Mouse (Mus musculus) embryonic fibroblast, embryonic 13.5 days (primary cell): Measurements from ENCODE around the gene Pten. TPM values are rescaled to one million over a fixed set of nuclear protein-coding genes. Genes with fewer than 3 reads are reported as not detected.

Experiments
- H3K27ac ChIP-seq: 2 replicates; pipeline ENCODE4 v1.5.1; 2012; ENCODE audit warnings: low read length, control low read depth, inconsistent platforms; ENCODE audit not compliant: insufficient read depth
- H3K4me1 ChIP-seq: 2 replicates; pipeline ENCODE4 v1.6.1; 2011; ENCODE audit warnings: low read length; ENCODE audit not compliant: control insufficient read depth, insufficient read depth
- H3K4me3 ChIP-seq: 2 replicates; pipeline ENCODE4 v1.5.1; 2011; ENCODE audit warnings: mild to moderate bottlenecking, control low read depth, low read length; ENCODE audit not compliant: insufficient read depth
- CTCF ChIP-seq: IDR thresholded peaks from 2 replicates; pipeline ENCODE4 v1.5.1; 2011; ENCODE audit warnings: mild to moderate bottlenecking, control low read depth, low read length, moderate library complexity, borderline replicate concordance; ENCODE audit not compliant: insufficient read depth
- POLR2A ChIP-seq: IDR thresholded peaks from 2 replicates; pipeline ENCODE4 v1.6.1; 2011; ENCODE audit warnings: low read depth, mild to moderate bottlenecking, control low read depth, low read length, moderate library complexity
- polyA plus RNA-seq: library from polyadenylated mRNA; stranded (reverse); fragments of >200 nt; gene quantifications from 2 replicates; pipeline ENCODE4 v1.2.4, GENCODE M21; 2011; ENCODE audit warnings: low read depth; ENCODE audit not compliant: missing spikeins, insufficient read length

The Pten gene
- polyA plus RNA-seq, 1 experiment: 134 TPM

DNA sequence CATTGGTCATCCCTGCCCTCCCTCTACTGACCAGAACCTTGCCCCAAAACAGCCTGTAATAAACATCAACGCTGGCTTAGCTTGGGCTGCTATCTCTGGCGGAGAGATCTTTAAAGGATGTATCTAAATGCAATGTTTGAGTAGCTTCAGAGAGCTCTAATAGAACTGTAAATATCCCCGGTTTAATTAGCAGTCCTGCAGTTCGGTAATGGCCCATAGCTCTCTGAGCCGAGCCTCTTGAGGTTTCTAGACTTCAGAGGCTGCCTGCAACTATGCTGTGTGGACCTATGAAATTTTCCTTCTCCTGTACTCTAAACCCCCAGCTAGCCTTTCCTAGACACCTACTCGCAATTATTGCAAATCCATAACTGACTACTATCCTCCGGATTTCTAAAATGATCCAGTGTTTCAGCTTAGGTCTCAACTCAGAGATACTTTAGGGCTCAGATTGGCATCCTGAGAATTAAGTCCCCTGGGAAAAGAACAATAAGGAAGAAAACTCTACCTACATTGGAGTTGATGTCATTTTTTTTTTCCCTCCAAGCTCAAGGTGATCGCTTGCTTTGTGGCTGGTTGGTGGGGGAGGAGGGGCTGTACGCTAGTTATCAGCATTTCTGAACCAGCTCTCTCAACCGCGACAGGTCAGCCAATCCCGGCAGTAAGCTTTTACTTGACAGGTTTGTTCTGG lies 2.0 kb upstream of the Pten start:
- Histone ChIP-seq H3K4me1 (no peaks in the 10 kb centered on the region), H3K4me3 (peak overlapping the region; percentile 84), H3K27ac (no peak overlapping the region)
- TF ChIP-seq CTCF (no peak), POLR2A (no peak)

DNA sequence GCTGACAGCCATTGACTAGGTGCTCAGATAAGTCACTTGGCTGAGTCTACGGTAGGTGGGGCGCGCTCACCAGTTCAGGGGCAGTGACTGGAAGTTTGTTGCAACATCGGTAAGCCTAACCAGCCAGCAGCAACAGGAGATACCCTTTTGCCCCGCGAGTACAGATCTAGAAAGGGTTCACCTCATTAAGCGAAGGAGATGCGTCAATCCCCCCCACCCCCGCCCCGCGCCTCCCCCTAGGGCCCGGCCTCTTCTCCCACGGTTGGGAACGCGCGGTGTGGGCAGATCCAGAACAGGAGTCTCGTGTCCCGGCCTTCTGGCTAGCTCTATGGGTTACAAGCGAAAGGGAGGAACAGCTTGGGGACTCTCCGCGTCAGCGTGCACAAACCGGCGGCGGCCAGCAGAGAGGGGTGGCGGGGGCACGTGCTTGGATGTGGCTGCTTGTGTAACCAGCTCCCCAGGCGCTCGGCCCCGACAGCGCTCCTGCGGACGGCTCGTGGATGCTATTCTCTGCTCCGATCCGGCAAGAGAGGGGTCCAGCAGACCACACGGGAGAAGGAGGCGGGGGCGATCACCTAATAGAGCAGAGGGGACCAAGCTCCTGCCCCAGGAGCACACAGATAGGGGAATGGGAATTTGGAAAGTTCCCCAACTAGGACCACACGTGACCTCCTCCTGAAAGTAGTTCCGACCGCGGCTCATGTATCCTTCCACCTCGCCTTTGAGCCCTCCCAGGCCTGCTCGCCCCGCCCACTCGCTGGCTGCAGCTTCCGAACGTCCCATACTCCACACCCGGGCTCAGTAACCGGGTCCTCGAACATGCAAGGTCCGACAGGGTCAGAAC lies 1.3 kb upstream of the Pten start:
- peak overlapping the region; percentile 84 for H3K4me3 ChIP-seq
- TF ChIP-seq CTCF: peak; percentile 38; the same call in 1 of the 2 replicates
- TF ChIP-seq POLR2A: peak; percentile 93
- H3K27ac ChIP-seq: peak overlapping the region; percentile 80
- no peaks in the 10 kb centered on the region for H3K4me1 ChIP-seq

DNA sequence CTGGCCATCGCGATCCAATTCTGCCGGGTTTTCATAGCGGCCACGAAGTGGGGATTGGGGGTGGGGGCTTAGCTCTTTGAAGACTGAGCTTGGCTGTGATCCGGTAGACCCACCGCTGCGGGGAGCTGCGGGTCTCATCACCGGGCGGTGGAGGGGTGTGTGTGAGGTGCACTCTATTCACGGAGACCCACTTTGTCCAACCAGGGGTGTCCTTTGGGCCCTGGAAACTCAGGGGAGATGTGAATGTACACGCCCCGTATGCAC lies 729 bp upstream of the Pten start:
- Histone ChIP-seq H3K27ac (peak overlapping the region; percentile 79), H3K4me1 (no peaks in the 10 kb centered on the region), H3K4me3 (peak overlapping the region; percentile 84)
- no peak; the same call in 1 of the 2 replicates for TF ChIP-seq POLR2A
- no peak for TF ChIP-seq CTCF

DNA sequence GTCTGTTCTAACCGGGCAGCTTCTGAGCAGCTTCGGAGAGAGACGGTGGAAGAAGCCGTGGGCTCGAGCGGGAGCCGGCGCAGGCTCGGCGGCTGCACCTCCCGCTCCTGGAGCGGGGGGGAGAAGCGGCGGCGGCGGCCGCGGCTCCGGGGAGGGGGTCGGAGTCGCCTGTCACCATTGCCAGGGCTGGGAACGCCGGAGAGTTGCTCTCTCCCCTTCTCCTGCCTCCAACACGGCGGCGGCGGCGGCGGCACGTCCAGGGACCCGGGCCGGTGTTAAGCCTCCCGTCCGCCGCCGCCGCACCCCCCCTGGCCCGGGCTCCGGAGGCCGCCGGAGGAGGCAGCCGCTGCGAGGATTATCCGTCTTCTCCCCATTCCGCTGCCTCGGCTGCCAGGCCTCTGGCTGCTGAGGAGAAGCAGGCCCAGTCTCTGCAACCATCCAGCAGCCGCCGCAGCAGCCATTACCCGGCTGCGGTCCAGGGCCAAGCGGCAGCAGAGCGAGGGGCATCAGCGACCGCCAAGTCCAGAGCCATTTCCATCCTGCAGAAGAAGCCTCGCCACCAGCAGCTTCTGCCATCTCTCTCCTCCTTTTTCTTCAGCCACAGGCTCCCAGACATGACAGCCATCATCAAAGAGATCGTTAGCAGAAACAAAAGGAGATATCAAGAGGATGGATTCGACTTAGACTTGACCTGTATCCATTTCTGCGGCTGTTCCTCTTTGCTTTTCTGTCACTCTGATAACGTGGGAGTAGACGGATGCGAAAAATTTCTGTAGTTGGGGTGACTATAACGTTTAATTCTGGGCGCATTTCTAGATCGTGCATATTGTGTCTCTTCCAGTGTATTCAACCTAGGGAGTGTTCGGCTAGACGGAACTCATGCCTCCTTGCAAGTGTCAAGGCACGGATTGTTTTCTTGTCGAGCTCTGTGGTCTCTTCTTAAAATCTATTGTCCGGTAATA lies 815 bp downstream of the Pten start:
- H3K4me1 ChIP-seq: peaks cover 2% of the 10 kb centered on the region; the same call in 1 of the 2 replicates
- peak overlapping the region; percentile 79 for H3K27ac ChIP-seq
- TF ChIP-seq CTCF (no peak), POLR2A (no peak)
- peak overlapping the region; percentile 96 for H3K4me3 ChIP-seq

DNA sequence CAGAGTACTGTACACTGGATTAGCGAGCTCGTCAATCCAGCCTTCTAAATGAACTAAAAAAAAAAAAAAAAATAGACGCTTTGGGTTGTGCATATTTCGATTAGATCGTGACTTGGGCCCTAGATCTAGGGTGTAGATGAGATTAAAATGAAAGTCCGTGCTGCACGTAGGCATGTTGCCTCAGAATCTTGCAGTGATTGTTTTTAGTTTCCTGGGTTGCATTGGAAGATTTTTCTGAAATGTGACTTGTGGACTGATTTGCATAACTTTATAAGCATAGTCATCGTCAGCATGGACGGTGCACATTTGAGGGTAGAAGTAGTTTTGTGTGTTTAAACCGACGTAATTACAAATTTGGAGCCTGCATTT lies 1.5 kb downstream of the Pten start:
- H3K27ac ChIP-seq: peak overlapping the region; percentile 79
- H3K4me3 ChIP-seq: peak overlapping the region; percentile 96
- TF ChIP-seq CTCF (no peak), POLR2A (0 out of 2 replicates have a peak, but pooled peaks have one; percentile 18)
- peaks cover 2% of the 10 kb centered on the region; the same call in 1 of the 2 replicates for H3K4me1 ChIP-seq

DNA sequence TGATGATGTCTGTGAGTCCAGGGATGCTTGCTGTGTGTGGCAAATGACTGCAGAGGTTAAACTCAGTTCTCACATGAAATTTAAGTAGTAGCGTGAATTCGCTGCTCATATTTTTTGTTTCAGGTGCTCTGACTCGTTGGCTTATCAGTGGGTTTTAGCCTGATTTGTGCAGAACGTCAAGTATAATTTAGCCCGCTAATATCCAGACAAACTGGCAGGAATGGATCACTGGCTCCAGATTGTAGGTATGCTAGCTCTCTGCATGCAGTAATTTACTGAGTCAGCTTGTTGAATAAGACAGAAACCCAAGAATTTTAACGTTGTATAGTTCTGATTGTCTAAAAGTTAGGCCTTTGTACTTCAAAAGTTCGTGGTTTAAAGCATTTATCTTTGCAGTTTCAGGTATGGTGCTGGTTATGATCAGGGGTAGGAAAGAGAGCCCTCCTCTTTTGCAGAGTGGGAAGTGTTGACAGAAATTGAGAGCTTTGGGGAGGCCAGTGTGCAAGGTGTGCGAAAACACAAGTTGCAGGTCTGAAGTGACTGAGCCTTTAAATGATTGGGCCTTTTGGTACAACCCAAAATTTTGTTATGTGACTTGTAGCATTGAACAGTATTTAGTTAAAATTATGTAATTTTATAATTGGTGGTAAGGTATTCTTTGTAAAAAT lies 2.2 kb downstream of the Pten start:
- TF ChIP-seq CTCF (no peak), POLR2A (no peak)
- Histone ChIP-seq H3K4me1 (peaks cover 2% of the 10 kb centered on the region), H3K27ac (peak overlapping the region; percentile 73), H3K4me3 (peak overlapping the region; percentile 96)

DNA sequence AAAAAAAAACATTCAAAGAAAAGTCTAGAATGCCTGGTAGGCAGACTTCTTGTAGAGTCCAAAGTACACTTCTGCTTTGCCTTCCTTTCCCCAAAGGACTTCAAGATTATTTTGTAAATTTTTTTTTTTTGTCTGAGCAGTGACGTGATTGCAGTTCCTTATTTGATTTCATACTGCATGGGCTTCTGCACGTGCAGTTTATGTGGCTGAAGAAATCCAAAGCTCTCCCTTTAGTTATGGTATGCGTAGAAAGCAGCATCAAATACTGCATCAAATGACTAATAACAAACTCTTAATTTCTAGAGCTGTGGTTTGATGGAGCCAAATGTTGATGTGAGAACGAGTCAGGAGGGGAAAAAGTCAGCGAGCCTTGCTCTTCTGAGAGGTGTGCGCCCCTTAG lies 3.2 kb downstream of the Pten start:
- Histone ChIP-seq H3K4me3 (peak overlapping the region; percentile 81), H3K4me1 (peaks cover 2% of the 10 kb centered on the region), H3K27ac (peak overlapping the region; percentile 1; the same call in 1 of the 2 replicates)
- TF ChIP-seq CTCF (no peak), POLR2A (no peak)

DNA sequence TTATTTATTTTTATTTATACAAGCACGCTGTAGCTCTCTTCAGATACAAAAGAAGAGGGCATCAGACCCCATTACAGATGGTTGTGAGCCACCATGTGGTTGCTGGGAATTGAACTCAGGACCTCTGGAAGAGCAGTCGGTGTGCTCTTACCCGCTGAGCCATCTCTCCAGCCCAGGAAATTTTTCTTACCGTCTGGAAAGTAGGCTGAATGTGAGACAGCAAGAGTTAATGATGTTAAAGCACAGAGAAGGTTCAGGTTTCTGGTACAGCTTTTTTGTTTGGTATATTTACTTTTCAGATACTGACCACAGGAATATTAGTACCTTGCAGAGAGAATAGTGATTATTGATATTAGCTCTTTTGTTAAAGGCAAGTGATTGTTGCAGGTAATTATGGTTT lies 3.9 kb downstream of the Pten start:
- no peak overlapping the region for H3K27ac ChIP-seq
- peak overlapping the region; percentile 44 for H3K4me3 ChIP-seq
- H3K4me1 ChIP-seq: peaks cover 2% of the 10 kb centered on the region

DNA sequence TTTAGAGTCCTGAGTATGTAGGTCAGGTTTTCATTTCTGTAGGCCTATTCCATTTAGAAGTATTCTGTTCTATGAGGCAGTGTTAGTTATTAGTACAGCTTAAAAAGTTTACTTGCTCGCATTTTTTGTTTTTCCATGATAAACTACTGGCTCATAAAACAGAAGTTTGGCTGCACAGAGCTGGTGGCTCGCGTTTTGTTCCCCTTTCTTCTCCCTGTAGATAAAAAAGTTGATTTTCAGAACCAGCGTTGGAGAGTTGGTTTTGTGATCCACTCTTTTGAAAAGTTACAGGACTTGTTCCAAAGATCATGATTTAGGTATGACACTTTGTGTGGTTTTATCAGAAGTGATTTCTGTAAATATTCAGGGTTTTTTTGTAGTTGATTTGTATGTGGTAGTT lies 5.2 kb downstream of the Pten start:
- no peak for TF ChIP-seq POLR2A
- no peak for TF ChIP-seq CTCF
- H3K4me1 ChIP-seq: peaks cover 2% of the 10 kb centered on the region
- H3K4me3 ChIP-seq: no peak overlapping the region
- H3K27ac ChIP-seq: no peak overlapping the region

More for the DNA sequence above, 3.9 kb downstream of the Pten start:
- TF ChIP-seq POLR2A: no peak
- no peak for TF ChIP-seq CTCF
